Mouse (Mus musculus) E14TG2a.4 (cell line): ENCODE data around the gene Met.

Source experiments
- CTCF ChIP-seq: conservative IDR thresholded peaks from 2 replicates; pipeline ENCODE4 v1.5.1; 2014; ENCODE audit warnings: low read length
- POU5F1 ChIP-seq: IDR thresholded peaks from 2 replicates; pipeline ENCODE4 v1.6.1; 2014; ENCODE audit warnings: low read length, borderline replicate concordance

DNA sequence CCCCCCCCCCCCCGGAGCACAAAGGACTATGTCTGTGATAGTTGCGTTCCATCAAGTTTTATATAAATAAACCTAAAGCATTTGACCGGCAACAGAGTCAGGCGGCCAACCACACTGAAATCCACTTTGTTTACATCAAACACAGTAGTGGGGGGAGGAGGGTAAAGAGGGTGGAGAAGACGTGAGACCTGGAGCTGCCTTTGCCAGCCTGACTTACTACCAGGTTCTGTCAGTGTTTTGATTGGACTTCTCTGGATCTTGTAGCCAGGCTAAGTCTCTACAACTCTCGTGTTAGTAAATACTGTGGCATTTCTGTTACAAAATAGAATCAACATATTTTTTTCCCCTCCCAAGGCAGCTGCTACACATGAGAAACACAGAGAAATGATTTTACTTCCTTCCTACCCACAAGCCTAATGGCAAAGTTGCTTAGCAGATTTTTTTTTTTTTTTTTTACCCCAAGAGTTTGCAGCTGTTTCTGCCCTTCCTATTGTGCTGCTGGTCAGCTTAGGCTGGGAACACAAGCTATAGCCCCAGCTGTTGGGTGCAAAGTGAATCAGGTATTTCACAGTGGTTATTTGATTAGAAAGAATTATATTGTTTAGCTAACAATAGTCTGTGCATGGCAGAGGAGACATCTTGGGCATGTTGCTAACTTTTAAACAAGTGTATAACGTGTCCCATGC lies 52.3 kb downstream of the Met start:
- TF ChIP-seq CTCF (no peak), POU5F1 (no peak)
